Mouse (Mus musculus) kidney, adult 2 months (tissue): ENCODE data around the gene Cdc14b.

ENCODE experiments used
- CTCF ChIP-seq: fragments of 200-500 bp; conservative IDR thresholded peaks from 2 replicates; pipeline ENCODE4 v1.5.1; 2011; ENCODE audit warnings: low read depth, mild to moderate bottlenecking, control low read depth, low read length, moderate library complexity, mixed read lengths; ENCODE audit not compliant: insufficient read depth, insufficient read length
- POLR2A ChIP-seq: fragments of 200-500 bp; IDR thresholded peaks from one replicate; pipeline ENCODE4 v1.6.1; 2011; ENCODE audit warnings: low read depth, low read length, control low read depth

DNA sequence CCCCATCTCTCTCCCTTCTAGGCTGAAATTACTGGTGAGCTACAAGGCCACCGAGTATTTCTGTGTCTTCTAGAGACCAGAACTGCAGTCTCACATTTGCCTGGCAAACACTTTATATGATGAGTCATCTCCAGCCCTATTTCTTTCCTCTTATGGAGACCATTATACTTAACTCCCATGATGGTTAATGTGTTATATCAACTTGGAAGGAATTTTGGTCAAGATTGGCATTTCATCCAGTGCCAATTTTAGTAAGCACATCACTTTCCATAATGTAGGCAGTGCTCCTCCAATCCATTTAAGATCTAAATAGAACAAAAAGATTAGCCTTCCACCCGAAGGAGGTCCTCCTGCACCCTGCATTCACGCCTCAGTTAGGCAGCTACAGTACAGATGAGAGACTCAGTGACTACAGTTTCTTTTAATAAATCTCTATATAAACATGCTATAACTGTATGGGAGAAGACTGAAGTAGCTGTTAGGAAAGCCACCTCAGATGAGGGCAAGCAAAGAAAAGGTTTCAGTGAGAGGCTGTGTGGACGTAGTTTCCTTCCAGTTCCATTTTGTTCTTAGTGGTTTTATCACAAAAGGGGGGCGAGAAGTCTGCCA, 63.0 kb downstream of the Cdc14b start:
- TF ChIP-seq CTCF: no peak
- TF ChIP-seq POLR2A: no peak
